Mouse (Mus musculus) neural tube, embryonic 12.5 days (tissue): Measurements from ENCODE around the gene Apba2. TPM values are rescaled to one million over a fixed set of nuclear protein-coding genes. Genes with fewer than 3 reads are reported as not detected.
A peak's percentile ranks its signal among the peaks of the same experiment; 100 is the strongest.

ENCODE experiments used
- ATAC-seq: fragments of 200-750 bp; cut with Nextera tagmentation; 2 replicates; pipeline ENCODE4 v1.8.0; 2017; ENCODE audit warnings: low read depth, mild to moderate bottlenecking, moderate TSS enrichment, moderate library complexity; ENCODE audit not compliant: low FRiP score
- H3K27ac ChIP-seq: fragments of 300-500 bp; sonication (generic); 2 replicates; pipeline ENCODE4 v1.5.1; 2016
- H3K27me3 ChIP-seq: fragments of 300-500 bp; sonication (generic); replicated peaks from 2 replicates; pipeline ENCODE4 v1.6.1; 2016; ENCODE audit warnings: mild to moderate bottlenecking
- H3K36me3 ChIP-seq: fragments of 300-500 bp; sonication (generic); 2 replicates; pipeline ENCODE4 v1.6.1; 2016; ENCODE audit warnings: mild to moderate bottlenecking
- H3K4me1 ChIP-seq: fragments of 300-500 bp; sonication (generic); 2 replicates; pipeline ENCODE4 v1.6.1; 2016
- H3K4me2 ChIP-seq: fragments of 300-500 bp; sonication (generic); replicated peaks from 2 replicates; pipeline ENCODE4 v1.6.1; 2016; ENCODE audit warnings: mild to moderate bottlenecking
- H3K4me3 ChIP-seq: fragments of 300-500 bp; sonication (generic); 2 replicates; pipeline ENCODE4 v1.5.1; 2016
- H3K9ac ChIP-seq: fragments of 300-500 bp; sonication (generic); 2 replicates; pipeline ENCODE4 v1.6.1; 2016; ENCODE audit warnings: mild to moderate bottlenecking
- H3K9me3 ChIP-seq: fragments of 300-500 bp; sonication (generic); 2 replicates; pipeline ENCODE4 v1.6.1; 2016; ENCODE audit warnings: mild to moderate bottlenecking
- WGBS: fragments of 180-500 bp; shearing (Covaris S2); methylation state at CpG from one replicate; pipeline ENCODE4 v1.1.7; 2016; 5-methylcytosine and 5-hydroxymethylcytosine counted together
- polyA plus RNA-seq: library from polyadenylated mRNA; unstranded; fragments of >200 nt; fragmentation: Nextera tagmentation; extraction: Ambion mirVana; gene quantifications from 2 replicates; pipeline ENCODE4 v1.2.1, GENCODE M21; 2016

The Apba2 gene
- polyA plus RNA-seq, 1 experiment from 2014 or later: 159 TPM

GRCm38 (mm10) chr7:64610875-64611274 lies 109.4 kb downstream of the Apba2 start:
- no peaks in the 10 kb centered on the region for H3K9me3 ChIP-seq
- 70% methylated on average over 4 of the region's 4 CpGs for WGBS

GRCm38 (mm10) chr7:64619261-64619660 lies 117.8 kb downstream of the Apba2 start:
- no peaks in the 10 kb centered on the region for H3K9me3 ChIP-seq
- H3K9ac ChIP-seq: no peak overlapping the region
- peaks cover 15% of the 10 kb centered on the region for H3K4me1 ChIP-seq
- no peak overlapping the region for H3K4me3 ChIP-seq
- H3K4me2 ChIP-seq: no peak overlapping the region
- H3K27ac ChIP-seq: no peak overlapping the region
- 98% methylated on average over 4 of the region's 4 CpGs for WGBS
- ATAC-seq: no peak
- no peaks in the 10 kb centered on the region for H3K36me3 ChIP-seq
- no peaks in the 10 kb centered on the region for H3K27me3 ChIP-seq

More at GRCm38 (mm10) chr7:64610875-64611274, 109.4 kb downstream of the Apba2 start:
- H3K4me2 ChIP-seq: no peak overlapping the region
- H3K4me3 ChIP-seq: no peak overlapping the region
- H3K36me3 ChIP-seq: peaks cover 4% of the 10 kb centered on the region; the same call in 1 of the 2 replicates
- H3K9ac ChIP-seq: no peak overlapping the region
- no peak overlapping the region for H3K27ac ChIP-seq
- H3K27me3 ChIP-seq: no peaks in the 10 kb centered on the region
- no peaks in the 10 kb centered on the region for H3K4me1 ChIP-seq
- ATAC-seq: no peak

DNA sequence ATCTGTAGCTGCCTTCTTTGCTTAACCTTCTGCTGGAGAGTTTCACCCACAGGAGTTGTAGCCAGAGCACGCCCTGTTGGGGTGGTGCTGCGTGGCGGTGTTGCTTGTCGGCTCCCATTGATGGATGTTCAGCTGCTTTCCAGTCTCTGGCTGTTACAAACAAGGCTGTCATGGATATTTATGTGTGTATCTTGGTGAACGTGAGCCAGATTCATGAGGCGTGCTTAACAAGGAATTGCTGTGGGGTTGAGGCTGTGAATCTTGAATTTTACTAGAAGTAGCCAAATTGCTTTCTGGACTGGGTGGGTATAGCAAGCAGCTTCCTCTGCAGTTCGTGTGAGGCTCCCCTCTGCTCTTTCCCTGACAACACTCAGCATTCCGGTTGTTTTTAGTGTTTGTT lies 125.0 kb downstream of the Apba2 start:
- Histone ChIP-seq H3K27me3 (no peaks in the 10 kb centered on the region), H3K36me3 (no peaks in the 10 kb centered on the region), H3K4me1 (peaks cover 52% of the 10 kb centered on the region), H3K4me3 (no peak overlapping the region), H3K9me3 (no peaks in the 10 kb centered on the region; the same call in 1 of the 2 replicates), H3K9ac (no peak overlapping the region), H3K4me2 (no peak overlapping the region), H3K27ac (no peak overlapping the region)
- 38% methylated on average over 8 of the region's 8 CpGs for WGBS
- ATAC-seq: peak; percentile 59; the same call in 1 of the 2 replicates

DNA sequence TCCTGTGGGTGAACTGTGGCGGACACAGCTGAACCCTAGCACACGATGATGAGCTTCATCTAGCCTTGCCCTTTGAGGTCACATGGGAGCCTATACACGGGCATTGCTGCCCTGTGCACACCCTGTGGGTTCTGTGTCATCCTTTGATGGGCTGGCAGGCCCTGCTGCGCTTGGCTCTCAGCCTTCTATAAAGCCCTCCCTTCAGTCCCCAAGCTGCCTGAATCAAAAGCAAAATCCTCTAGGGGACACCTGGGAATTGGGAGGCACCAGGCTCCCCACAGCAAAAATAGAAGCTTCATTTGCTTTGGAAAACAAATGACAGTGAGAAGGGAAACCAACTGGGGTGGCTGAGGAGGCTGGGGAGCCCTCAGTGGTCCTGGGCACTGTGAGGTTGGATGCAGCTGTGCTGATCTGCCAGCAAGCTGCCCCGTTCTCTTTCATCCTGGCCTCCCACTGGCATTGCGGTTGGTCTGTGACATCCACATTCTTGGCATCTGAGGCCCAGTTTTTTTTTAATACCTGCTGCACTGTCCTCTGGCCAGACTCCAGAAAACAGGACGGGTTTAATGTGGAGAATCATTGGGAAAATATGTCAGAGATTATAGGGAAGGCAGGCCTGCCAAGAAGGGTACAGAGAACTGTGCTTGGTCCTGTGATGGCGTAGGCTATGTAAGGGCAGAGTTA lies 126.6 kb downstream of the Apba2 start:
- H3K27ac ChIP-seq: no peak overlapping the region
- H3K9ac ChIP-seq: no peak overlapping the region
- peaks cover 68% of the 10 kb centered on the region for H3K4me1 ChIP-seq
- H3K4me3 ChIP-seq: no peak overlapping the region
- no peaks in the 10 kb centered on the region for H3K36me3 ChIP-seq
- no peaks in the 10 kb centered on the region for H3K27me3 ChIP-seq
- no peaks in the 10 kb centered on the region; the same call in 1 of the 2 replicates for H3K9me3 ChIP-seq
- H3K4me2 ChIP-seq: no peak overlapping the region
- WGBS: 58% methylated on average over 8 of the region's 8 CpGs
- no peak for ATAC-seq

DNA sequence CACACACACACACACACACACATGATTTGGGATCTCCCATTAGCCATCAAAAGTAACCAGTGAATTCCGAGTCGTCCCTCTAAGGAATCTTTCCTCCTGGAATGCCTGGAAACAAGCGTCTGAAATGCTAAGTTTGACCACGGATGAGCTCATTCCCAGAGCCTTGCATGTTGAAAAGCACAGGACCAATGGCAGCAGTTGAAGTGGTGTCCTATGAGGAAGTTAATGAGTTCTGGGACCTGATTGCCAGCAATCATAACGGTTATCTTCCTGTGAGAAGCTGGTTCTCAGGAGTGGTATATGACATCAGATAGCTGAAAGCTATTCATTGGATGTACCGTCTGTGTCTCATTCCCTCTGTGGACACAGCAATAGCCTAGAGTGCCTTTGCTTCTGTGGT lies 129.2 kb downstream of the Apba2 start:
- Histone ChIP-seq H3K27ac (no peak overlapping the region), H3K27me3 (no peaks in the 10 kb centered on the region), H3K4me2 (no peak overlapping the region), H3K9ac (no peak overlapping the region), H3K4me3 (no peak overlapping the region), H3K36me3 (peaks cover 5% of the 10 kb centered on the region; the same call in 1 of the 2 replicates), H3K4me1 (peaks cover 61% of the 10 kb centered on the region), H3K9me3 (no peaks in the 10 kb centered on the region; the same call in 1 of the 2 replicates)
- no peak for ATAC-seq
- 82% methylated on average over 6 of the region's 6 CpGs for WGBS

- H3K36me3 ChIP-seq: peaks cover 8% of the 10 kb centered on the region; the same call in 1 of the 2 replicates
- 64% methylated on average over 6 of the region's 6 CpGs for WGBS
- no peak overlapping the region for H3K4me3 ChIP-seq
- no peak overlapping the region for H3K27ac ChIP-seq
- no peak overlapping the region for H3K4me2 ChIP-seq
- H3K9me3 ChIP-seq: no peaks in the 10 kb centered on the region; the same call in 1 of the 2 replicates
- H3K4me1 ChIP-seq: peaks cover 57% of the 10 kb centered on the region
- H3K27me3 ChIP-seq: no peaks in the 10 kb centered on the region
- no peak for ATAC-seq
- no peak overlapping the region for H3K9ac ChIP-seq
Measured at GRCm38 (mm10) chr7:64631131-64631530, 129.6 kb downstream of the Apba2 start.

GRCm38 (mm10) chr7:64631781-64632351 lies 130.4 kb downstream of the Apba2 start:
- WGBS: 57% methylated on average over 6 of the region's 6 CpGs
- H3K27me3 ChIP-seq: no peaks in the 10 kb centered on the region
- H3K4me2 ChIP-seq: no peak overlapping the region
- no peak overlapping the region for H3K27ac ChIP-seq
- H3K36me3 ChIP-seq: peaks cover 8% of the 10 kb centered on the region; the same call in 1 of the 2 replicates
- ATAC-seq: no peak
- H3K9me3 ChIP-seq: no peaks in the 10 kb centered on the region; the same call in 1 of the 2 replicates
- no peak overlapping the region for H3K9ac ChIP-seq
- H3K4me1 ChIP-seq: peaks cover 50% of the 10 kb centered on the region
- no peak overlapping the region for H3K4me3 ChIP-seq

DNA sequence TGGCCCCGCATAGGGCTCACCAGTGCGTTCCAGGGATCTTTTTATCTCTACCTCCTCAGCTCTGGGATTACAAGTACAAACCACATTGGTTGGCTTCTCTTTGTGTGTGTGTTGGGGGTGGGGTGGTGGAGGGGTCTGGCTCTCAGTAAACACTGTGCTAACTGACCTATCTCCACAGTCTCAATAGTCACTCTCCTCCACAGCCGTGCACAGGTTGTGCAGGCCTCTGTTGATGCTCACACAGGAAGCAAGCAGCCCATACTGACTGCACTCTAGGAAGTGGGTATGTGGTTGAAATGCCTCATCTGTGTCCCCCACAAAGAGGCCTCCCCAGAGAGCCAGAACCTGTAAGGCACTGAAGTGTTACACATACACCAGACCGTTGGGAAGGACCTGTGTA lies 131.7 kb downstream of the Apba2 start:
- peaks cover 8% of the 10 kb centered on the region; the same call in 1 of the 2 replicates for H3K36me3 ChIP-seq
- peaks cover 42% of the 10 kb centered on the region for H3K4me1 ChIP-seq
- H3K27me3 ChIP-seq: no peaks in the 10 kb centered on the region
- 0 out of 2 replicates have a peak, but pooled peaks cover 2% of the 10 kb centered on the region for H3K9me3 ChIP-seq
- no peak overlapping the region for H3K4me3 ChIP-seq
- no peak overlapping the region for H3K27ac ChIP-seq
- whole genome bisulfite sequencing: 57% methylated on average over 4 of the region's 4 CpGs
- H3K9ac ChIP-seq: no peak overlapping the region
- no peak overlapping the region for H3K4me2 ChIP-seq
- peak; percentile 26; the same call in 1 of the 2 replicates for ATAC-seq

- Histone ChIP-seq H3K9me3 (0 out of 2 replicates have a peak, but pooled peaks cover 2% of the 10 kb centered on the region), H3K27me3 (no peaks in the 10 kb centered on the region), H3K9ac (no peak overlapping the region), H3K36me3 (peaks cover 8% of the 10 kb centered on the region; the same call in 1 of the 2 replicates), H3K4me2 (no peak overlapping the region), H3K4me3 (no peak overlapping the region), H3K4me1 (peaks cover 42% of the 10 kb centered on the region), H3K27ac (0 out of 2 replicates have a peak overlapping the region, but pooled peaks have one; percentile 21)
- no peak for ATAC-seq
- WGBS: 78% methylated on average over 5 of the region's 5 CpGs
Measured at GRCm38 (mm10) chr7:64633916-64634315, 132.4 kb downstream of the Apba2 start.

DNA sequence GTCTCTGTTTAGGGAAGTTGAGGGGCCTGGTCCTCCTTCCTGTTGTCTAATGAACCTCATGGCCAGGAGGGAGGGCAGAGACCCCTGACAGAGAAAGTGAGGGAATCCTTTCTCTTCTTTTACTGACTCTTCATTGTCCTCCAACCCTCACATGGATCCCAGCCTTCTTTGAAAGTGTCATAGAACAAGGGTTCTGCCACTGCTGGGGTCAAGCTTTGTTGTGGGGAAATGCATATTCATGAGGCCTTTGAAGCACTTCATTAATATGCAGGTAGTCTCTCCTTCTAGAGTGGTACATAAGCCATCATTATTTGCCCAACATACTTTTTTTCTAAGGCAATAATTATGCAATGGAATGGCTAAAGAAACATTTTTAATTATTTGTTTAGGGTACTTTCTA lies 133.0 kb downstream of the Apba2 start:
- H3K9ac ChIP-seq: no peak overlapping the region
- H3K36me3 ChIP-seq: peaks cover 8% of the 10 kb centered on the region; the same call in 1 of the 2 replicates
- ATAC-seq: peak; percentile 62; the same call in 1 of the 2 replicates
- 0 out of 2 replicates have a peak, but pooled peaks cover 2% of the 10 kb centered on the region for H3K9me3 ChIP-seq
- H3K27me3 ChIP-seq: no peaks in the 10 kb centered on the region
- H3K4me2 ChIP-seq: no peak overlapping the region
- no peak overlapping the region for H3K27ac ChIP-seq
- H3K4me1 ChIP-seq: peaks cover 38% of the 10 kb centered on the region
- H3K4me3 ChIP-seq: no peak overlapping the region

DNA sequence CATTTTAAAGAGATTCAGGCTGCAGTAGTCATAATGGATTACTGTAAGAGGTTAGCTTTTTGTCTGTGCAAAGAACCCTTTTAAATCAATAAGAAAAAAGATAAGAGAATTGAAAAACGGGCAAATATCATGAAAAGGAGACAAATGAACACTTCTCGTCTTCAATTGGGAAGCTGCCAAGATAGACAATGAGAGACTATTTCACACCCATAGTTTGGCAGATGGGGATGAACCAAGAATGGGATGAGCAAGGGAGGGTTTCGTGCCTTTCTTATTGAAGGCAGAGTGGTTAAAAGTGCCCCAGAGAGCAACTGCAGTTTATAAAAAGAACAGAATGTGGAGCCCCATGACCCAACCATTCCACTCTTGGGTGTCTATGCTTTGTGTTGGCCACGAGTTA lies 137.4 kb downstream of the Apba2 start:
- peaks cover 5% of the 10 kb centered on the region for H3K4me1 ChIP-seq
- H3K27me3 ChIP-seq: no peaks in the 10 kb centered on the region
- H3K4me2 ChIP-seq: no peak overlapping the region
- 77% methylated on average over 4 of the region's 4 CpGs for WGBS
- 0 out of 2 replicates have a peak, but pooled peaks cover 2% of the 10 kb centered on the region for H3K9me3 ChIP-seq
- H3K9ac ChIP-seq: no peak overlapping the region
- no peak overlapping the region for H3K4me3 ChIP-seq
- peaks cover 8% of the 10 kb centered on the region; the same call in 1 of the 2 replicates for H3K36me3 ChIP-seq
- ATAC-seq: no peak
- no peak overlapping the region for H3K27ac ChIP-seq

DNA sequence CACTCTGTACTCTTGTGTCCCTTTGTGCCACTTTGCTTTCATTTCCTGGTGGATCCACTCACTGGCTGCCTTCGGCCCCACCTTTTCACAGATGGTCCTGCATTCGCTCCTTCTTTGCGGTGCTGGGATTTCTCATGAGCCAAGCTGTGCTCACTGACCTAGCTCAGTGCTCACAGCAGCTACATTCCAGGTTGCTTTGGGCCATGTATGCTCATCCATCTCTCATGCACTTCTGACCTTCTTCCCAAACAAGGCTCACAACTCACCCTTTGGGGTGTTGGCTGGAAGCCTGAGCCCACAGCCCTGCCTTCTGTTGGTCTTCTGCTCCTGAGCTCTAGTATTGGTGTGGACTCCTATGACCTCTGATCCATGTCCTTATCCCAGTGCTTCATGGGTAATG lies 139.1 kb downstream of the Apba2 start:
- no peak overlapping the region for H3K27ac ChIP-seq
- no peak overlapping the region for H3K4me3 ChIP-seq
- H3K9ac ChIP-seq: no peak overlapping the region
- no peak for ATAC-seq
- no peaks in the 10 kb centered on the region for H3K27me3 ChIP-seq
- no peaks in the 10 kb centered on the region for H3K4me1 ChIP-seq
- no peak overlapping the region for H3K4me2 ChIP-seq
- H3K9me3 ChIP-seq: 0 out of 2 replicates have a peak, but pooled peaks cover 2% of the 10 kb centered on the region
- 94% methylated on average over 3 of the region's 3 CpGs for WGBS
- peaks cover 4% of the 10 kb centered on the region; the same call in 1 of the 2 replicates for H3K36me3 ChIP-seq
